Mouse (Mus musculus) G1E (cell line): Measurements from ENCODE around the gene Olfr808. TPM values are rescaled to one million over a fixed set of nuclear protein-coding genes. Genes with fewer than 3 reads are reported as not detected.

Source experiments
- ATAC-seq: 2 replicates; pipeline ENCODE4 v1.8.0; 2016; ENCODE audit warnings: mild to moderate bottlenecking; ENCODE audit not compliant: insufficient number of reproducible peaks, poor library complexity, low FRiP score, severe bottlenecking; ENCODE audit errors: extremely low read depth
- DNase-seq: peaks from one replicate; pipeline ENCODE4 v3.0.0; 2012; ENCODE audit warnings: low spot score
- H3K27me3 ChIP-seq: 2 replicates; pipeline ENCODE4 v1.6.1; 2012; ENCODE audit warnings: mild to moderate bottlenecking, low read length, inconsistent platforms; ENCODE audit not compliant: insufficient read depth
- H3K36me3 ChIP-seq: replicated peaks from 2 replicates; pipeline ENCODE3; 2012; ENCODE audit warnings: mild to moderate bottlenecking, inconsistent platforms
- H3K4me1 ChIP-seq: 2 replicates; pipeline ENCODE4 v1.6.1; 2012; ENCODE audit warnings: low read depth, low read length, inconsistent platforms, mixed read lengths; ENCODE audit not compliant: insufficient read depth
- H3K4me3 ChIP-seq: 2 replicates; pipeline ENCODE4 v1.5.1; 2012; ENCODE audit warnings: low read depth, mild to moderate bottlenecking, inconsistent platforms, low read length, moderate library complexity, mixed read lengths
- H3K9me3 ChIP-seq: replicated peaks from 2 replicates; pipeline ENCODE4 v1.6.1; 2012; ENCODE audit warnings: inconsistent platforms
- CTCF ChIP-seq: IDR thresholded peaks from 2 replicates; pipeline ENCODE4 v1.5.1; 2012; ENCODE audit warnings: low read depth, low read length, inconsistent platforms, mixed read lengths
- GATA1 ChIP-seq: IDR thresholded peaks from 2 replicates; pipeline ENCODE4 v1.6.1; 2012; ENCODE audit warnings: borderline replicate concordance, low read length, inconsistent platforms, mixed read lengths
- GATA2 ChIP-seq: IDR thresholded peaks from 2 replicates; pipeline ENCODE4 v1.6.1; 2012; ENCODE audit warnings: low read depth, low read length, inconsistent platforms, borderline replicate concordance
- POLR2AphosphoS5 ChIP-seq: IDR thresholded peaks from 2 replicates; pipeline ENCODE4 v1.6.1; 2012; ENCODE audit warnings: low read depth, low read length, inconsistent platforms; ENCODE audit not compliant: insufficient replicate concordance
- TAL1 ChIP-seq: conservative IDR thresholded peaks from 2 replicates; pipeline ENCODE4 v1.6.1; 2012; ENCODE audit warnings: low read depth, low read length, inconsistent platforms, mixed read lengths
- polyA plus RNA-seq: library from polyadenylated mRNA; stranded (reverse); fragments of >175 nt; gene quantifications from 2 replicates; pipeline ENCODE4 v1.2.3, GENCODE M21; 2012
- total RNA-seq, 2 experiments: library from RNA; stranded (forward) in 1 of 2; stranded (reverse) in 1 of 2; fragments of 200-1000 nt in 1 of 2; fragments of >200 nt in 1 of 2; fragmentation: Nextera tagmentation in 1 of 2; gene quantifications; 2 replicates each; pipeline ENCODE4 v1.2.3; 2014 to 2017

Olfr808 gene
- total and polyA plus RNA-seq, 3 experiments, result 0.22 TPM; not detected in 2

DNA sequence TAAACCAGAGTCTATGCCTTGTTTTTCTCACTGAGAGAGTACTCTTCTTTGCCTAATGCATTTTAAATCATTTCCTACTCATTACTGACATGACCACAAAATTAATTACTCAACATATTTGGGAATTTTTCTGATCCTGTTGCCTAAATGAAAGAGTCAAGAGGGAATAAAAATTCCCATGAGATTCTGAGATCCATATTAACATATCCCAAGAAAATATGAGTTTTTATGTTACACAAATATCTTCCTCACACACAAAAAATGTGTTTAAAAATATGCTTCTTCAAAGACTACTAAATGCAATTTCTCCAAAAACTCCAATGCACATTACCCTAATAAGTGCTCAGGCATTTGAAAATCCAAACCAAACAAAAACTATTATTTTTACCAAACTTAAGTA is 29.5 kb downstream of the Olfr808 start, which contains the start of gene Olfr810:
Gene Olfr810, minus strand, starts transcription at position 101 of the 400 bp plus-strand sequence.
- Histone ChIP-seq H3K9me3 (no peaks in the 10 kb centered on the region), H3K27me3 (no peaks in the 10 kb centered on the region), H3K4me1 (no peaks in the 10 kb centered on the region), H3K4me3 (no peak within 1 kb of the TSS), H3K36me3 (no peaks in the 10 kb centered on the region)
- ATAC-seq (no peak), DNase-seq (no peak)
- no peak for TF ChIP-seq GATA1
- no peak for TF ChIP-seq GATA2
- TF ChIP-seq CTCF, result no peak
- no peak for TF ChIP-seq POLR2AphosphoS5
- TF ChIP-seq TAL1, result no peak

DNA sequence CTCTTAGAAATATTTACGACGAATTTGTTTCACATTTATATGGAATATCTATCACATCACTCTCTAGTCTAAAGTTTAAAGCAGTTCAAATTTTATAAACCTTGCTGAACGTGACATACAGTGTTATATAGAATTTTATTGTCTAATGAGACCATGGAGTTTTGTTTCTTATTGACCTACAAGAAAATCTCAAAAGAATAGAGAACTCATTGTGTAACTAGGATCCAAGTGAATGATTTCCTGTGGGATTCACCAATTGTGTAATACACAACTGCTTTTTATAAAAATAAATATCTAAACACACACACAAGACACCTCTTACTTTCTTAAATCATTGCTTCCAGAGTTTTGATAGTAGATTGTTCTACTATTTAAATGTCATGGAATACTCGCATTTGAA is 39.0 kb downstream of the Olfr808 start, which contains the start of gene Olfr811:
Gene Olfr811, minus strand, starts transcription at position 101 of the 400 bp plus-strand sequence.
- Histone ChIP-seq H3K4me1 (no peaks in the 10 kb centered on the region), H3K4me3 (no peak within 1 kb of the TSS), H3K36me3 (no peaks in the 10 kb centered on the region), H3K27me3 (no peaks in the 10 kb centered on the region), H3K9me3 (no peaks in the 10 kb centered on the region)
- TF ChIP-seq CTCF (no peak), POLR2AphosphoS5 (no peak), GATA1 (no peak), GATA2 (no peak), TAL1 (no peak)
- DNase-seq (no peak), ATAC-seq (no peak)

Other genes starting within 250 kb of the Olfr808 start
Only the 20 nearest of the 27 such genes appear.
- gene Olfr796, start 152.9 kb upstream of the Olfr808 start, total RNA-seq (2014; fragmentation: Nextera tagmentation), result not detected in 2 replicates
- gene Olfr796, start 152.9 kb upstream of the Olfr808 start, total RNA-seq (2017), result 0.22 and 0.23 TPM in 2 replicates
- not detected in 2 replicates for gene Olfr796, start 152.9 kb upstream of the Olfr808 start, polyA plus RNA-seq
- gene Olfr798, start 137.5 kb upstream of the Olfr808 start, total RNA-seq (2014; fragmentation: Nextera tagmentation), result not detected in 2 replicates
- 0.06 TPM in 1 of 2 replicates, not detected in the other for gene Olfr798, start 137.5 kb upstream of the Olfr808 start, total RNA-seq (2017)
- not detected in 2 replicates for gene Olfr798, start 137.5 kb upstream of the Olfr808 start, polyA plus RNA-seq
- not detected in 2 replicates for gene Olfr799, start 128.0 kb upstream of the Olfr808 start, total RNA-seq (2014; fragmentation: Nextera tagmentation)
- 0.05 TPM in 1 of 2 replicates, not detected in the other for gene Olfr799, start 128.0 kb upstream of the Olfr808 start, total RNA-seq (2017)
- not detected in 2 replicates for gene Olfr799, start 128.0 kb upstream of the Olfr808 start, polyA plus RNA-seq
- gene Olfr800, start 107.8 kb upstream of the Olfr808 start, total RNA-seq (2014; fragmentation: Nextera tagmentation), result not detected in 2 replicates
- gene Olfr800, start 107.8 kb upstream of the Olfr808 start, total RNA-seq (2017), result 0.12 and 0.27 TPM in 2 replicates
- gene Olfr800, start 107.8 kb upstream of the Olfr808 start, polyA plus RNA-seq, result not detected in 2 replicates
- gene Olfr801, start 91.6 kb upstream of the Olfr808 start, total RNA-seq (2014; fragmentation: Nextera tagmentation), result not detected in 2 replicates
- 0.06 and 0.16 TPM in 2 replicates for gene Olfr801, start 91.6 kb upstream of the Olfr808 start, total RNA-seq (2017)
- gene Olfr801, start 91.6 kb upstream of the Olfr808 start, polyA plus RNA-seq, result not detected in 2 replicates
- not detected in 2 replicates for gene Olfr802, start 77.3 kb upstream of the Olfr808 start, total RNA-seq (2014; fragmentation: Nextera tagmentation)
- 0.05 and 0.17 TPM in 2 replicates for gene Olfr802, start 77.3 kb upstream of the Olfr808 start, total RNA-seq (2017)
- gene Olfr802, start 77.3 kb upstream of the Olfr808 start, polyA plus RNA-seq, result not detected in 2 replicates
- not detected in 2 replicates for gene Olfr803, start 71.2 kb upstream of the Olfr808 start, total RNA-seq (2014; fragmentation: Nextera tagmentation)
- gene Olfr803, start 71.2 kb upstream of the Olfr808 start, total RNA-seq (2017), result 0.05 TPM in 1 of 2 replicates, not detected in the other
- not detected in 2 replicates for gene Olfr803, start 71.2 kb upstream of the Olfr808 start, polyA plus RNA-seq
- not detected in 2 replicates for gene Olfr804, start 62.3 kb upstream of the Olfr808 start, total RNA-seq (2014; fragmentation: Nextera tagmentation)
- under 0.01 and 0.22 TPM in 2 replicates for gene Olfr804, start 62.3 kb upstream of the Olfr808 start, total RNA-seq (2017)
- gene Olfr804, start 62.3 kb upstream of the Olfr808 start, polyA plus RNA-seq, result not detected in 2 replicates
- not detected in 2 replicates for gene Olfr805, start 36.1 kb upstream of the Olfr808 start, total RNA-seq (2014; fragmentation: Nextera tagmentation)
- 0.06 and 0.16 TPM in 2 replicates for gene Olfr805, start 36.1 kb upstream of the Olfr808 start, total RNA-seq (2017)
- gene Olfr805, start 36.1 kb upstream of the Olfr808 start, polyA plus RNA-seq, result not detected in 2 replicates
- gene Olfr806, start 23.6 kb upstream of the Olfr808 start, total RNA-seq (2014; fragmentation: Nextera tagmentation), result not detected in 2 replicates
- 0.05 and 0.06 TPM in 2 replicates for gene Olfr806, start 23.6 kb upstream of the Olfr808 start, total RNA-seq (2017)
- gene Olfr806, start 23.6 kb upstream of the Olfr808 start, polyA plus RNA-seq, result not detected in 2 replicates
- gene Olfr807, start 7.7 kb upstream of the Olfr808 start, total RNA-seq (2014; fragmentation: Nextera tagmentation), result not detected in 2 replicates
- gene Olfr807, start 7.7 kb upstream of the Olfr808 start, total RNA-seq (2017), result 0.23 TPM in 1 of 2 replicates, not detected in the other
- gene Olfr807, start 7.7 kb upstream of the Olfr808 start, polyA plus RNA-seq, result not detected in 2 replicates
- gene Olfr809, start 9.2 kb downstream of the Olfr808 start, total RNA-seq (2014; fragmentation: Nextera tagmentation), result not detected in 2 replicates
- 0.27 TPM in 1 of 2 replicates, not detected in the other for gene Olfr809, start 9.2 kb downstream of the Olfr808 start, total RNA-seq (2017)
- not detected in 2 replicates for gene Olfr809, start 9.2 kb downstream of the Olfr808 start, polyA plus RNA-seq
- gene Olfr810, start 29.4 kb downstream of the Olfr808 start, total RNA-seq (2014; fragmentation: Nextera tagmentation), result not detected in 2 replicates
- 0.05 and 0.06 TPM in 2 replicates for gene Olfr810, start 29.4 kb downstream of the Olfr808 start, total RNA-seq (2017)
- not detected in 2 replicates for gene Olfr810, start 29.4 kb downstream of the Olfr808 start, polyA plus RNA-seq
- not detected in 2 replicates for gene Olfr811, start 38.9 kb downstream of the Olfr808 start, total RNA-seq (2014; fragmentation: Nextera tagmentation)
- gene Olfr811, start 38.9 kb downstream of the Olfr808 start, total RNA-seq (2017), result 0.12 and 0.16 TPM in 2 replicates
- gene Olfr811, start 38.9 kb downstream of the Olfr808 start, polyA plus RNA-seq, result not detected in 2 replicates
- gene Olfr812, start 80.6 kb downstream of the Olfr808 start, total RNA-seq (2014; fragmentation: Nextera tagmentation), result not detected in 2 replicates
- gene Olfr812, start 80.6 kb downstream of the Olfr808 start, total RNA-seq (2017), result not detected in 2 replicates
- gene Olfr812, start 80.6 kb downstream of the Olfr808 start, polyA plus RNA-seq, result not detected in 2 replicates
- gene Olfr813, start 89.9 kb downstream of the Olfr808 start, total RNA-seq (2014; fragmentation: Nextera tagmentation), result not detected in 2 replicates
- gene Olfr813, start 89.9 kb downstream of the Olfr808 start, total RNA-seq (2017), result 0.22 and 0.35 TPM in 2 replicates
- not detected in 2 replicates for gene Olfr813, start 89.9 kb downstream of the Olfr808 start, polyA plus RNA-seq
- not detected in 2 replicates for gene Olfr814, start 114.4 kb downstream of the Olfr808 start, total RNA-seq (2014; fragmentation: Nextera tagmentation)
- gene Olfr814, start 114.4 kb downstream of the Olfr808 start, total RNA-seq (2017), result 0.05 and 0.06 TPM in 2 replicates
- not detected in 2 replicates for gene Olfr814, start 114.4 kb downstream of the Olfr808 start, polyA plus RNA-seq
- not detected in 2 replicates for gene Olfr815, start 140.4 kb downstream of the Olfr808 start, total RNA-seq (2014; fragmentation: Nextera tagmentation)
- not detected in 2 replicates for gene Olfr815, start 140.4 kb downstream of the Olfr808 start, total RNA-seq (2017)
- gene Olfr815, start 140.4 kb downstream of the Olfr808 start, polyA plus RNA-seq, result 0.07 TPM in 1 of 2 replicates, not detected in the other
- not detected in 2 replicates for gene Olfr816, start 150.1 kb downstream of the Olfr808 start, total RNA-seq (2014; fragmentation: Nextera tagmentation)
- 0.17 TPM in 1 of 2 replicates, not detected in the other for gene Olfr816, start 150.1 kb downstream of the Olfr808 start, total RNA-seq (2017)
- gene Olfr816, start 150.1 kb downstream of the Olfr808 start, polyA plus RNA-seq, result not detected in 2 replicates
- gene Olfr818, start 183.6 kb downstream of the Olfr808 start, total RNA-seq (2014; fragmentation: Nextera tagmentation), result not detected in 2 replicates
- gene Olfr818, start 183.6 kb downstream of the Olfr808 start, total RNA-seq (2017), result 0.29 TPM in 1 of 2 replicates, not detected in the other
- not detected in 2 replicates for gene Olfr818, start 183.6 kb downstream of the Olfr808 start, polyA plus RNA-seq